In genomic region chr6:82806503-82806902, GRCm38 (mm10) we compare ENCODE assay signal across 13 mouse cellular contexts. TPM values are rescaled to one million over a fixed set of nuclear protein-coding genes. Genes with fewer than 3 reads are reported as not detected.
DNase-seq lines count a peak whose midpoint lies in the region; ATAC-seq and TF ChIP-seq lines count a peak whose summit lies in the region.
"Had no signal": no experiment of that assay in that cellular context is flagged by ENCODE, and none has a peak within 500 bp of the region (broad histone marks: within the 10 kb centered on the region; RNA-seq: fewer than 3 reads in every experiment).

No protein-coding gene starts in this region.

- ATAC-seq in liver, embryonic 14.5 days (ENCODE audit: insufficient read depth): 0 out of 2 replicates have a peak, but pooled peaks have one; percentile 26
- no peak for ATAC-seq in liver, embryonic 12.5 days
- ATAC-seq: midbrain, embryonic 15.5 days had no signal

- no peak overlapping the region for H3K4me2 ChIP-seq in liver, embryonic 14.5 days (ENCODE audit: low read depth)
- H3K4me2 ChIP-seq in liver, embryonic 12.5 days: no peak overlapping the region
- H3K4me2 ChIP-seq: limb, embryonic 12.5 days; midbrain, embryonic 15.5 days had no signal

- no peak overlapping the region for H3K4me3 ChIP-seq in liver, embryonic 14.5 days (ENCODE audit: insufficient read depth in 1 of 2, low read depth in 2 of 2, low read length in 2 of 2)
- no peak overlapping the region for H3K4me3 ChIP-seq in liver, embryonic 12.5 days
- H3K4me3 ChIP-seq: heart, adult 2 months; limb, embryonic 12.5 days; midbrain, embryonic 15.5 days had no signal

- H3K4me1 ChIP-seq in liver, embryonic 14.5 days (replicated peaks; ENCODE audit: control insufficient read depth in 2 of 2, insufficient read depth in 2 of 2, low read length in 1 of 2): peaks cover 0 to 6% of the 10 kb centered on the region in 2 experiments; a peak in 1 of 4 replicates
- H3K4me1 ChIP-seq in liver, embryonic 12.5 days: no peaks in the 10 kb centered on the region
- H3K4me1 ChIP-seq: midbrain, embryonic 15.5 days had no signal

- H3K9ac ChIP-seq in liver, embryonic 14.5 days (replicated peaks): no peak overlapping the region
- no peak overlapping the region for H3K9ac ChIP-seq in liver, embryonic 12.5 days
- H3K9ac ChIP-seq: limb, embryonic 12.5 days; midbrain, embryonic 15.5 days had no signal

- no peaks in the 10 kb centered on the region for H3K9me3 ChIP-seq in liver, embryonic 14.5 days (ENCODE audit: control insufficient read depth, low read length)
- H3K9me3 ChIP-seq in liver, embryonic 12.5 days (replicated peaks): no peaks in the 10 kb centered on the region
- H3K9me3 ChIP-seq: limb, embryonic 12.5 days; midbrain, embryonic 15.5 days had no signal

- no peak for TF ChIP-seq EP300 in liver, embryonic 14.5 days (IDR thresholded peaks at IDR 0.05; ENCODE audit: low read depth)

- WGBS in liver, embryonic 14.5 days (ENCODE audit: insufficient replicate concordance): 71% methylated on average over 6 of the region's 6 CpGs
- WGBS in liver, embryonic 12.5 days (ENCODE audit: insufficient replicate concordance): 72% methylated on average over 6 of the region's 6 CpGs

- no peak for TF ChIP-seq POLR2A in brain, embryonic 14.5 days (IDR thresholded peaks at IDR 0.05; ENCODE audit: borderline replicate concordance, extremely low read depth, insufficient read depth, insufficient read length, poor library complexity, severe bottlenecking)

- DNase-seq in gastrocnemius, adult 8-10 months (ENCODE audit: low spot score in 2 of 2): peak; percentile 20 to 45
- DNase-seq in gastrocnemius, postnatal 4 days (ENCODE audit: low spot score in 2 of 2): no peak
- no peak for DNase-seq in liver, embryonic 14.5 days (ENCODE audit: low read depth in 3 of 3, low spot score in 3 of 3)
- DNase-seq in adrenal gland, postnatal 25 days: peak; percentile 13
- DNase-seq in brain, embryonic 14.5 days (ENCODE audit: low read depth): peak; percentile 17
- no peak for DNase-seq in cerebellum, postnatal 4 days (ENCODE audit: low spot score in 2 of 2)
- DNase-seq: heart, adult 2 months; right cerebral cortex, postnatal 25 days; thymus, postnatal 4 days had no signal

- H3K36me3 ChIP-seq in liver, embryonic 14.5 days (replicated peaks; ENCODE audit: control insufficient read depth, insufficient read depth, low read depth): no peaks in the 10 kb centered on the region
- H3K36me3 ChIP-seq in liver, embryonic 12.5 days: no peaks in the 10 kb centered on the region
- H3K36me3 ChIP-seq: limb, embryonic 12.5 days; midbrain, embryonic 15.5 days had no signal

- no peaks in the 10 kb centered on the region for H3K27me3 ChIP-seq in liver, embryonic 14.5 days (ENCODE audit: control insufficient read depth, insufficient read depth, low read length)
- H3K27me3 ChIP-seq in liver, embryonic 12.5 days (replicated peaks): no peaks in the 10 kb centered on the region
- H3K27me3 ChIP-seq: limb, embryonic 12.5 days; midbrain, embryonic 15.5 days had no signal

- no peak for TF ChIP-seq CTCF in liver, embryonic 14.5 days (IDR thresholded peaks at IDR 0.05; ENCODE audit: low read depth)
- TF ChIP-seq CTCF in brain, embryonic 14.5 days (IDR thresholded peaks at IDR 0.05; ENCODE audit: borderline replicate concordance, extremely low read depth, insufficient read depth, insufficient read length): no peak

- H3K27ac ChIP-seq in liver, embryonic 14.5 days: no peak overlapping the region
- no peak overlapping the region for H3K27ac ChIP-seq in liver, embryonic 12.5 days
- H3K27ac ChIP-seq: heart, adult 2 months; limb, embryonic 12.5 days; macrophage; midbrain, embryonic 15.5 days had no signal

RNA-seq across cellular contexts. Expression of gene Hk2, which starts 32.2 kb away (rescaled TPM):
- total RNA-seq in gastrocnemius, adult 8-10 months (2022): 100 to 1,000 TPM; 261 to 301 (median 287) TPM
- 10 to 100 TPM; 65.5 to 75.0 TPM for total RNA-seq in gastrocnemius, postnatal 4 days (2021)
- polyA plus RNA-seq in liver, embryonic 14.5 days (2012; rRNA removed): 2.4 and 3.2 TPM in 2 replicates
- polyA plus RNA-seq in liver, embryonic 14.5 days (2014; fragmentation: Nextera tagmentation; extraction: Ambion mirVana): 2.5 and 5.6 TPM in 2 replicates
- polyA plus RNA-seq in liver, embryonic 12.5 days (2016; fragmentation: Nextera tagmentation; extraction: Ambion mirVana): 10.1 and 11.1 TPM in 2 replicates
- 87.9 and 110 TPM in 2 replicates for total RNA-seq in adrenal gland, postnatal 25 days (2021)
- polyA plus RNA-seq in brain, embryonic 14.5 days (2012; rRNA removed): 3.6 and 4.7 TPM in 2 replicates

Comparison
In these comparisons a context has a peak if more than half of its experiments do, and no peak if none do; other contexts are left out.
1. DNase-seq: peak in gastrocnemius, adult 8-10 months (2 of 2), adrenal gland, postnatal 25 days (single experiment) and brain, embryonic 14.5 days (single experiment); none in gastrocnemius, postnatal 4 days (0 of 2), liver, embryonic 14.5 days (0 of 3) and cerebellum, postnatal 4 days (0 of 2).